Mouse (Mus musculus) liver, embryonic 14 days (tissue): ENCODE measurements around the gene Gm7945. TPM values are rescaled to one million over a fixed set of nuclear protein-coding genes. Genes with fewer than 3 reads are reported as not detected.

ENCODE experiments used
- polyA plus RNA-seq: library from polyadenylated mRNA; depleted of rRNA; stranded (reverse); fragments of >200 nt; gene quantifications from 2 replicates; pipeline ENCODE4 v1.2.3, GENCODE M21; 2012; rRNA removed

Gene Gm7945
- polyA plus RNA-seq, result not detected in 2 replicates

GRCm38 (mm10) chr14:41386279-41386678 lies at the start of gene Gm7945:
Gene Gm7945, minus strand, starts transcription at chr14:41386379.

DNA sequence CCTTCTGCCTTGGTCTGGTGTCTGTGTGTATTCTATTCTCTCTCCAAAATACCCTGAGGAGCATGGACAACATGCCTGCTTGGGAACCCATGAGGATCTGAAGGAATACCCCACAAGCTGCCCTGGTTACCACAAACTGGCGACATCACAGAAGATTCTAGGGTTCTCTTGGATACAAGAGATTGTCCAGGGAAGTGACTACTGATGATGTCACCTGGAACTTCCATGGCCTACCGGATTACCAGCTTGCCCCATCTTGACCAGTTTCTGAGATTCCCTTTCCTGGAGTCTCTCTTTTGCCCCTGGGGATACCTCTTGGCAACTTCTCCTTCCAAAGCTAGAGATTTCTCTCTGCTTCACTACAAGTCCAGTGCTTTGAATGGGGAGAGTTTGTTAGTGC lies 22.0 kb upstream of the Gm7945 start, which contains the start of gene Gm6482:
Gene Gm6482 (minus strand): TSS at position 101 of the 400 bp plus-strand sequence.

GRCm38 (mm10) chr14:41348309-41348708 lies 37.9 kb downstream of the Gm7945 start, which contains the start of gene Gm5798:
Gene Gm5798, plus strand, starts transcription at chr14:41348609.

Other genes with a start within 250 kb of the Gm7945 start
- gene Mbl1, start 234.9 kb downstream of the Gm7945 start, polyA plus RNA-seq, result 10.3 and 11.5 TPM in 2 replicates
- not detected in 2 replicates for gene Sftpd, start 201.2 kb downstream of the Gm7945 start, polyA plus RNA-seq
- not detected in 2 replicates for gene Gm2832, start 107.6 kb downstream of the Gm7945 start, polyA plus RNA-seq
- gene Gm5798, start 37.8 kb downstream of the Gm7945 start, polyA plus RNA-seq, result not detected in 2 replicates
- gene Gm6482, start 21.9 kb upstream of the Gm7945 start, polyA plus RNA-seq, result not detected in 2 replicates
- not detected in 2 replicates for gene Gm7954, start 67.1 kb upstream of the Gm7945 start, polyA plus RNA-seq
- not detected in 2 replicates for gene Gm3486, start 103.1 kb upstream of the Gm7945 start, polyA plus RNA-seq
- not detected in 2 replicates for gene Gm7970, start 169.2 kb upstream of the Gm7945 start, polyA plus RNA-seq
- not detected in 2 replicates for gene 1700049E17Rik2, start 186.8 kb upstream of the Gm7945 start, polyA plus RNA-seq
- not detected in 2 replicates for gene Gm3072, start 238.2 kb upstream of the Gm7945 start, polyA plus RNA-seq